Mouse (Mus musculus) 3134 (cell line): ENCODE measurements around the gene Dmxl2.

Source experiments
- DNase-seq: peaks from one replicate; pipeline ENCODE4 v3.0.0-alpha.2; 2011; ENCODE audit warnings: low spot score; ENCODE audit not compliant: insufficient read length; ENCODE audit errors: extremely low read depth

The Dmxl2 gene

DNA sequence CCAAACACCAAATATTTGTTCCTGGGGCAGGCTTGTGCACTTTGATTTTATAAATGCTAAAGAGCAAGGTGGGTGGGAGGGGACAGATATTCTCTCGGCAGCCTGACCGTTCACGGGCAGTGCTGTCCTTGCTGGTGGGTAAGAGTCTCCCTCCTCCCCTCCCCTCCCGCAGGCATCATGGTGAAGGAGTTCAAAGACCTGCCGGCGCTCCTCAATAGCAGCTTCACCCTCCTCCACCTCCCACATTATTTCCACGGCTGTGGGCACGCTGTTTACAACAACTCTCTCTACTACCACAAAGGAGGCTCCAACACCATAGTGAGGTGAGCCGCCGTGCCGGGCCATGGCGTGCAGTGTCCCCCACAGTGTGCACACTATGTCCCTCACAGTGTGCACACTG lies 165.8 kb downstream of the Dmxl2 start:
- no peak for DNase-seq

DNA sequence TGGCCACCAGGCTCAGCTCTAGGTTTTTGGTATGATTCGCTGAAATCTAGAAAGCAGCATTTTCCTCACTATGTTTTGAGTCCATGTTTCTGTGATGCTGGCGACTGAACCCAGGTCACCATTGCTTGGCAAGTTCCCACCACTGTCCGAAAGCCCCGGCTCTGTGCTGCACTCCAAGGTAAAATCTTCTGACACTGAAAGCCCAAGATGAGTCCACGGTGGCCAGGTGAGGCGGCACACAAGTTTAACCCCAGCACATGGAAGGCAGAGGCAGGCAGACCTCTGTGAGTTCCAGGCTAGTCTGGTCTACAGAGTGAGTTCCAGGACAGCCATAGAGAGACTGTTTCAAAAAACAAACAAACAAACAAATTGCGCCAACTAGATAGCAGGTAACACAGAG lies 172.2 kb downstream of the Dmxl2 start:
- no peak for DNase-seq

DNA sequence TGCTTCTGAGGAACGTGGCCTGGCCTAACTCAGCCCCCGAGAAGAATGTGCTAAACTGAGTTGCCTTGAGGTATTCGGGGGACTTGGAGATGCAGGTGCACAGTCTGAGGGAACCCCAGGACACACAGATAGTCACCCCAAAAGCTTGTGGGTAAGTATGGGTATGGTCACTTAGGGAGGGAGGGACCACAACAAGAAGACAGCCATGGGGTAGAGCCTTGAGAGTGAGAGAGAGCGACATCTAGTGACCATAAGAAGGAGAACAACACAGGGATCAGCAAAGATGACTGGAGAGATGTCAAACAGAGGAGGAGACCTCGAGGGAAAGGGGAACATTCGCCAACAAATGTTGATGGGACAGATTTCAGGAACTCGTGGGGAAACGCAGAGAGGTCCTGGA lies 178.0 kb downstream of the Dmxl2 start:
- DNase-seq = no peak

- no peak for DNase-seq
Observed at GRCm38 (mm10) chr9:54316363-54316762, 185.1 kb downstream of the Dmxl2 start.
